Mouse (Mus musculus) layer of hippocampus, postnatal 36 days (tissue): Measurements from ENCODE around the gene Trappc5. TPM values are rescaled to one million over a fixed set of nuclear protein-coding genes. Genes with fewer than 3 reads are reported as not detected.

ENCODE experiments used
- DNase-seq, 2 experiments: peaks; one replicate each; pipeline ENCODE4 v3.0.0; 2022
- total RNA-seq, 2 experiments: library from RNA; stranded (reverse); gene quantifications; 2 replicates each; pipeline ENCODE4 v1.2.3; 2021

The Trappc5 gene
- 10 to 100 TPM; 26.8 to 31.6 TPM for total RNA-seq

- DNase-seq: peak; percentile 96
Measured at GRCm38 (mm10) chr8:3676131-3676992, at the start of gene Trappc5. TSS of gene Trappc5 (plus strand) at chr8:3676299.

- DNase-seq: no peak
Measured at GRCm38 (mm10) chr8:3626971-3627370, 49.1 kb upstream of the Trappc5 start.

GRCm38 (mm10) chr8:3628014-3628413 is 48.1 kb upstream of the Trappc5 start:
- no peak for DNase-seq

DNA sequence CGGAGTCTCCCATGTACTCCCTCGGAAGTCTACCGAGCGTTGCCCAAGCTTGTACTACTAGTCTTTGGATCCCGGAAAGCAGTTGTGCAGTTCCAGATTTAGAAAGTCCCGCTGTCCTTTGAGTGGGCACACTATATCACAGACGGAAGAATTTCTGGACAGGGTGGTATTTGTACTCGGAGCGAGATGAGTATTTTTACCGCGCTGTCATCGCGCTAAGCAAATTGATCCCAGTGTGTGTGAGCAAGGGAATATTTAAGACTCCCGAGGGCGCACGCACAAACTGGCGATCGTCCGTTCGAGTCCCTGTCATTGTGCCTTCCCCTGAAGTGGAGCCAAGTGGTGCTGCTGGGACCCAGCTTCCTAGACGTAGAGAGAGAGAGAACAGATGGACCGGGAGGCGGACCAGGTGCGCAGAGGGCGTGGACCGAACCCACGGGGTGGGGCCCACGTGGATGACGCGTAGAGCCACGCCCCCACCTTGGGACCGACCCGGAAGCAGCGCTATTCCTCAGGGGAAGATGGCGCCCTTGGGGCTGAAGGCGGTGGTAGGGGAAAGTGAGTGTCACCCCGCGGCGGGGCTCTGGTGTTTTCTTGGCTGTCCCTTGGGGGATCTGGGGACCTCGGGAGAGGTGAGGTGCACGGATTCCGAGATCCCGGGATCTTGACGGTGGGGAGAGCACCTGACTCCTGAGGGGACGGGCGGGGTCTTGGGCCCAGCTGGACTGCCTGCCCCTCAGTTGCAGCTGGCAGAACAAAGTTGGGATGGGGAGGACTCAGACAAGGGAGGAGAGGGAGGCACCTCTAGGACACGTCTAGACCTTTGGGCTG is 45.2 kb upstream of the Trappc5 start, which contains the start of gene Stxbp2:
Gene Stxbp2, plus strand, starts transcription at position 309 of the 831 bp plus-strand sequence.
- peak; percentile 64 to 67 for DNase-seq

DNA sequence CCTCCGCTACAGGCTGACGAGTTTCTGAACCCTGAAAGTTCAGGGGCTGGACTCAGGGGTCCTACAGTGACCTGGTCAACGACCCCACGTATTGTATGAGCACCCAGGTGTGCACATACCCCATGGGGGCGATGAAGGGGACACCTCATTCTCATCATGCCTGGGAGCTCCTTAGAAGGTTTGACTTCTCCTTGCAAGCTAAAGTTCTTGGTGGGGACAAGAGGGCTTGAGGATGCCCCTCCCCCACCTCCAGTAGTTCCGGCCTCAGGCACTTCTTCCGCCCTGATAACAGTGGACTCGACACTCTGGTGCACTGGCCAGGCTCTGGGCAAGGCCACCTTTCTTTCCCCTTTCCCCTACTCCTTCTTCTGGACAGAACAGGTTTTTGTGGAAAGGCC is 44.6 kb upstream of the Trappc5 start:
- no peak for DNase-seq

- DNase-seq: no peak
Measured at GRCm38 (mm10) chr8:3645804-3646203, 30.3 kb upstream of the Trappc5 start.

DNA sequence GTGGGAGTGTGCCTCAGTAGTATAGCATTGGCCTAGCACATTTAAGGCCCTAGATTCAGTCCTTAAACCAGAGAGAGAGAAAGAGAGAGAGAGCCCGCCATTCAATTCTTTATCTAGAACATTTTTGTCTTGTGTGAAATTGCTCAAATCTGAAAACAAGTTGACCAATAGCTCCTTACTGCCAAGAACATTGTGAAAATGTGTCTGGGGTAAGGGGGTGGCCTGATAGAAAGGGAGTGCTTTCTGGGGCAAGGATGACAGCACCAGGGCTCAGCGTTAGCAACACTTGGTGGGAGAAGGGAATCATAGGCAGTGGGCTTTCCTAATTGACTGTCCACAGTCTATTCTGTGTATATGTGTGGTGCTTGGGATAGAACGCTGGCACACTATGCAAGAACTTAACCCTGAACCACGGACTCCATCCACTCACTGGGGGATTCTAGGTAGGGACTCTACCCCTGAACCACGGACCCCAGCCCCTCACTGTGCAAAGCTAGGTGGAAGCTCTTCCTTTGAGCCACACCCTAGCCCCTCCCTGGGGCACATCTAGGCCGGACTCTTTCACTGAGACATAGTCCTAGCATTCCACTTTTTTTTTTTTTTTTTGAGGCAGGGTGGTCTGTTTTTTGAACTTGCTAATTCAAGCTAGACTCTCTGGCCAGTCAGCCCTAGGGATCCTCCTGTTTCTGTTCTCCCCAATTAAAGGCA is 29.1 kb upstream of the Trappc5 start:
- DNase-seq: no peak

- DNase-seq: no peak
Measured at GRCm38 (mm10) chr8:3647561-3647960, 28.5 kb upstream of the Trappc5 start.

- no peak for DNase-seq
Measured at GRCm38 (mm10) chr8:3648268-3648667, 27.8 kb upstream of the Trappc5 start.

GRCm38 (mm10) chr8:3648990-3649389 is 27.1 kb upstream of the Trappc5 start:
- no peak for DNase-seq

DNA sequence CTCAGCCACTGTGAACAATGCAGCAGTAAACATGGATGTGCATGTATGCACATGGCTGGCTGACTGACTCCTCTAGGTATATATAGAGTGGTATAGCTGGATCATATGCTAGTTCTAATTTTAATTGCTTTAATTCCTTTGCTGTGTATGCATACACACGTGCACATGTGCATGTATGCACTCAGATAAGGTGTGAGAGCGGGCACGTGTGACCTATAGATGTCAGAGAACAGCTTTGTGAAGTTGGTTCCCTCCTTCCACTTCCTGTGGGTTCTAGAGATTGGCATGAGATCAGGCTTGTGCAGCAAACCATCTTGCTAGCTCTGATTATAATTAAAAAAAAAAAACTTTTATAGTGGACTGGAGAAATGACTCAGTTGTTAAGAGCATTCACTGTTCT is 23.3 kb upstream of the Trappc5 start:
- no peak for DNase-seq

DNA sequence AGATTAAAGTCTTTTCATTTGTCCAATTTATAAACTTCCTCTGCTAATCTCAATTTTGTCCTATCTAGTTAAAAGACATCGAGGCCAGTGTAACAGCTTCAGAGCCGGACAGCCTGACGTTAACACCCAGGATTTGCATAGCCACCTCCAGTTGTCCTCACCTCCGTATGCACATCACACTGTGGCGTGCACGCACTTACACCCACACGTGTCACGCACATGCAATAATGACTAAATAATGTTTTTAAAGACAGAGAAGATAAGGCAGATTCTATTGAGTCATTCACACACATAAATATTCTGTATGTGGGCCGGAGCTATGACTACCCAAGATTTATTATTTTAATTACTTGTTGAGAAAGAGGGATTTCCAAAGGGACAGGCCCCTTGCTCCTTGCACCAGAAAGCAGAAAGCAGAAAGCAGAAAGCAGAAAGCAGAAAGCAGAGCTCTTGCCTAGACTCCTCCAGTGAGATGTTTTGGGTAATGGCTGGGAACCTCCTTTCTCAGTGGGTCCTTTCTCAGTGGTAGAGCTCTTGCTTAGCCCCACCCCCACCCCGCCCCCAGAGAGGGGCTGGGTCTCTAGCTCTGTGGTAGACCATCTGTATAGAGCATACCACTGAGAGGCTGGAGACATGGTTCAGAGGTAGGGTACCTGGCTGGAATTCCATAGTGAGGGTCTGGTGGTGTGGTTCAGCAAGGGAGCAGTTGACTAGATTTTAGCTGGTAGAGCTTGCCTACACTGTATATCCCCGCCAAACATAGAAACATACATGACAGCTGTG is 21.2 kb upstream of the Trappc5 start:
- DNase-seq: no peak

GRCm38 (mm10) chr8:3655526-3655925 is 20.6 kb upstream of the Trappc5 start, which contains the start of gene Retn:
TSS of gene Retn (plus strand) at chr8:3655770.
- no peak for DNase-seq

GRCm38 (mm10) chr8:3656725-3657381 is 19.2 kb upstream of the Trappc5 start:
- no peak for DNase-seq

GRCm38 (mm10) chr8:3660889-3661288 is 15.2 kb upstream of the Trappc5 start:
- no peak for DNase-seq

- no peak for DNase-seq
Measured at GRCm38 (mm10) chr8:3664405-3664804, 11.7 kb upstream of the Trappc5 start.

DNA sequence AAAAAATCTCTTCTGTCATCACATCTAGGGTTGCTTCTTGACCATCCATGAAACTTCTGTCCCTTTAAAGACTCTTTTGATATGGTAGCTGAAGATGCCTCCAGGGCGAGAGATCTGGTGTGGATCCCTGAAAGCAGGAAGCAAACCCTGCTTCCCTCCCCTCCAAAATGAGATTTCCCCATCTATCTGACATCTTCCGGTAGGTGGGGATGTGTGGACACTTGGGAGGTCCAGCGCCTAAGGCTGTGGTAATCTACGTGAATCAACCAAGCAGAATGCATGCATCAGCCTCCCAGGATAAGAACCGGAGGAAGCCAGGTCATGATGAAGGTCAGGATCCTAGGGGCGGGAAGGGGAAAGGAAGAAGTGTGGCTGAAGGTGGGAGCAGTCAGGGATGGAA is 10.6 kb upstream of the Trappc5 start, which contains the start of gene Mcemp1:
Gene Mcemp1, plus strand, starts transcription at position 248 of the 400 bp plus-strand sequence.
- DNase-seq: no peak

DNA sequence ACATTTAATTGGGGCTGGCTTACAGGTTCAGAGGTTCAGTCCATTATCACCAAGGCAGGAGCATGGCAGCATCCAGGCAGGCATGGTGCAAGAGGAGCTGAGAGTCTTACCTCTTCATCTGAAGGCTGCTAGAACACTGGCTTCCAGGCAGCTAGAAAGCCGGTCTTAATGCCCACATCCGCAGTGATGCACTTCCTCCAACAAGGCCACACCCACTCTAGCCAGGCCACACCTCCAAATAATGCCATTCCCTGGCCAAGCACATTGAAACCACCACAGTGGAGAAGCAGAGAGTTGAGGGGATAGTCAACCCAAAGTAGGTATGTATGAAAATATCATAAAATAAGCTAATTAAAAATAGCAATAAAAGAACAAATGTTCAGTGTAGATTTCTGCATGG is 5.7 kb upstream of the Trappc5 start:
- no peak for DNase-seq

GRCm38 (mm10) chr8:3671980-3672491 is 4.1 kb upstream of the Trappc5 start, which contains the start of gene Fcor:
TSS of gene Fcor (minus strand) at chr8:3672362.
- peak; percentile 89 to 91 for DNase-seq

GRCm38 (mm10) chr8:3674671-3675070 is 1.4 kb upstream of the Trappc5 start:
- no peak for DNase-seq
